Mouse (Mus musculus): ENCODE data around the gene A3galt2.

The A3galt2 gene

GRCm38 (mm10) chr4:128752031-128752757, 3.0 kb upstream of the A3galt2 start:
- no peak for DNase-seq (ENCODE audit: extremely low read depth, low read depth)

- no peak for DNase-seq (ENCODE audit: extremely low read depth, low read depth)
Measured at GRCm38 (mm10) chr4:128753571-128753970, 1.6 kb upstream of the A3galt2 start.

GRCm38 (mm10) chr4:128755900-128756299, 736 bp downstream of the A3galt2 start:
- no peak for DNase-seq (ENCODE audit: extremely low read depth, low read depth)

- no peak for DNase-seq (ENCODE audit: extremely low read depth, low read depth)
Measured at GRCm38 (mm10) chr4:128759214-128759613, 4.0 kb downstream of the A3galt2 start.

- DNase-seq (ENCODE audit: extremely low read depth, low read depth) = peak; percentile 44
Measured at GRCm38 (mm10) chr4:128760029-128760428, 4.9 kb downstream of the A3galt2 start.

- DNase-seq (ENCODE audit: extremely low read depth, low read depth) = no peak
Measured at GRCm38 (mm10) chr4:128766929-128767328, 11.8 kb downstream of the A3galt2 start.

- no peak for DNase-seq (ENCODE audit: extremely low read depth, low read depth)
Measured at GRCm38 (mm10) chr4:128768120-128768519, 13.0 kb downstream of the A3galt2 start.

GRCm38 (mm10) chr4:128769569-128770355, 14.6 kb downstream of the A3galt2 start:
- DNase-seq (ENCODE audit: extremely low read depth, low read depth) = no peak

GRCm38 (mm10) chr4:128770698-128771097, 15.5 kb downstream of the A3galt2 start:
- no peak for DNase-seq (ENCODE audit: extremely low read depth, low read depth)

- no peak for DNase-seq (ENCODE audit: extremely low read depth, low read depth)
Measured at GRCm38 (mm10) chr4:128773820-128774219, 18.7 kb downstream of the A3galt2 start.

GRCm38 (mm10) chr4:128774467-128774866, 19.3 kb downstream of the A3galt2 start:
- DNase-seq (ENCODE audit: extremely low read depth, low read depth) = no peak

GRCm38 (mm10) chr4:128776568-128777289, 21.6 kb downstream of the A3galt2 start:
- no peak for DNase-seq (ENCODE audit: extremely low read depth, low read depth)

- DNase-seq (ENCODE audit: extremely low read depth, low read depth) = no peak
Measured at GRCm38 (mm10) chr4:128777593-128777992, 22.4 kb downstream of the A3galt2 start.

GRCm38 (mm10) chr4:128782037-128782436, 26.9 kb downstream of the A3galt2 start:
- DNase-seq (ENCODE audit: extremely low read depth, low read depth) = no peak

- no peak for DNase-seq (ENCODE audit: extremely low read depth, low read depth)
Measured at GRCm38 (mm10) chr4:128782645-128783044, 27.5 kb downstream of the A3galt2 start.

GRCm38 (mm10) chr4:128784950-128785631, 29.9 kb downstream of the A3galt2 start:
- no peak for DNase-seq (ENCODE audit: extremely low read depth, low read depth)

GRCm38 (mm10) chr4:128785921-128786654, 30.9 kb downstream of the A3galt2 start:
- DNase-seq (ENCODE audit: extremely low read depth, low read depth) = no peak

GRCm38 (mm10) chr4:128787023-128787939, 32.1 kb downstream of the A3galt2 start:
- DNase-seq (ENCODE audit: extremely low read depth, low read depth) = no peak

GRCm38 (mm10) chr4:128788108-128788507, 32.9 kb downstream of the A3galt2 start:
- no peak for DNase-seq (ENCODE audit: extremely low read depth, low read depth)

- DNase-seq (ENCODE audit: extremely low read depth, low read depth) = no peak
Measured at GRCm38 (mm10) chr4:128789646-128790045, 34.5 kb downstream of the A3galt2 start.
